Mouse (Mus musculus): ENCODE data around the gene Nuak1.
A peak's percentile ranks its signal among the peaks of the same experiment; 100 is the strongest.

Gene Nuak1

GRCm38 (mm10) chr10:84447411-84447821, 7.0 kb upstream of the Nuak1 start:
- no peak for DNase-seq (ENCODE audit: low read depth, low spot score)

DNA sequence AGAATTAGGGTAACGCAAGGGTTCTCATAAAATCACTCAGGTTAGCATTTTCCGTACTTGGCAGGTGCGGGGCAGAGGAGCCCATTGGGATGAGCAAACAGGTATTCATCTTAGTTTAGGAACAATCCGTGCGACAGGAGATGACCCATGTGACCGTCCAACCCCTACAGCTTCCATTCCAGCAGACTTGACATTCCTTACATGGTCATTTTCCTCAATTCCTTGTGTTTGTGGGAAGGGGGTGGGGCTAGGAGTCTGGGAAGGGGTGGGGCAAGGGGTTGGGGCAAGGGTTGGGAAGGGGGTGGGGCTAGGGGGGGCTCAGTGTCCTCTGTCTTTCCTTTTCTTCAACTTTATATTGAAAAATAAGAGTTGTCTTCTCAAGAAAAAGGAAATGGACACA, 6.3 kb upstream of the Nuak1 start:
- DNase-seq (ENCODE audit: low read depth, low spot score), result no peak

DNA sequence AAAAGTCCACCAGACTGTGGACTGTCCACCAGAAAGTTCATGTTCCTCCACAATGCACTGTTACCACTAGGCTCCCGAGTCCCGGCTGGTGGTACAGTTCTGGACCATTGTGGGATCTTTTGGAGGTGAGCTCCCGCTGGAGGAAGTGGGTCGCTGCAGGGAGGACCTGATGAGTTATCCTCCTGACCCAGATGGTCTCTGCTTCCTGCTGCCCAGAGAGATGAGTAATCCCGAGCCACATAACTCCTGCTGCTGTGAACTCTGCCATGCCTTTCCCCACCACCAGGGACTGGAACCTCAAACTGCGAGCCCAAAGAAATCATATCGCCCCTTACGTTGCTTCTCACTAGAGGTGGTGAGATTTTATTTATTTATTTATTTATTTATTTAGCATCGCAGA, 4.0 kb upstream of the Nuak1 start:
- no peak for DNase-seq (ENCODE audit: low read depth, low spot score)

DNA sequence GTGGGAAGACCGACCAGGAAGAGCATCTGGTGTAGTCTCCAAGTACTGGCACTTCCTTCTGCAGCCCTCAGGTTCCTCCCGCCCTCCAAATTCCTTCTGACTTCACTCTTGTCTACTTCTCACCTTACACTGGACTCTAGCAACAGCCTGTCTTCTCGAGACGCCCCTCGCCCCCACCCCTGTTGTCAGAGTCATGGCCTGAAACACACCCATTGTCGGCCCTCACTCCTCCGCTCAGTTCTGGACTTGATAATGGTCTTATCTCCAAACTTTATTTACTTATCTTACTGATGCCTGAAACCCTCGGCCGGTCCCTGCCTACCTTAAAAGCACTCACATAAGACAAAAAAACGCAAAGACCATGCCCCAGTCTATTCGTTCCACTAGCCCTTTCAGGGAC, 1.4 kb upstream of the Nuak1 start:
- no peak for DNase-seq (ENCODE audit: low read depth, low spot score)

GRCm38 (mm10) chr10:84441434-84441785, 1.0 kb upstream of the Nuak1 start:
- DNase-seq (ENCODE audit: low read depth, low spot score), result no peak

DNA sequence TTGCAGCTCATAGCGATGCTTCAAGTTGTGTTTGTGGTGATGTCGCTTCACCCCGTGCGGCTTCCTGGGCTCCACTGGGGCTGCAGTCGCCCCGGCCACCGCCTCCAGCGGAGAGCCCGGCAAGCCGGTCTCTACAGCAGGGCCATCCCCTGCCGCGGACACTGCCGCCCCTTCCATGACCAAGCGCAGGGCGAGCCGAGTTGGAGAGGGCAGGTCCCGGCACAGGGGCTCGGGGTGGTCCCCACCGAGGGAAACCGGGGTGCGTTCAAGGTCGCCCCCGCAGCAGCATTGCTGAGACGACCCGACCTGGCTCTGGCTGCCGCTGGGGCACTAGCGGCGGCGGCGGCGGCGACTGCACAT, 236 bp downstream of the Nuak1 start:
- no peak for DNase-seq (ENCODE audit: low read depth, low spot score)

GRCm38 (mm10) chr10:84439228-84439596, 1.2 kb downstream of the Nuak1 start:
- no peak for DNase-seq (ENCODE audit: low read depth, low spot score)

DNA sequence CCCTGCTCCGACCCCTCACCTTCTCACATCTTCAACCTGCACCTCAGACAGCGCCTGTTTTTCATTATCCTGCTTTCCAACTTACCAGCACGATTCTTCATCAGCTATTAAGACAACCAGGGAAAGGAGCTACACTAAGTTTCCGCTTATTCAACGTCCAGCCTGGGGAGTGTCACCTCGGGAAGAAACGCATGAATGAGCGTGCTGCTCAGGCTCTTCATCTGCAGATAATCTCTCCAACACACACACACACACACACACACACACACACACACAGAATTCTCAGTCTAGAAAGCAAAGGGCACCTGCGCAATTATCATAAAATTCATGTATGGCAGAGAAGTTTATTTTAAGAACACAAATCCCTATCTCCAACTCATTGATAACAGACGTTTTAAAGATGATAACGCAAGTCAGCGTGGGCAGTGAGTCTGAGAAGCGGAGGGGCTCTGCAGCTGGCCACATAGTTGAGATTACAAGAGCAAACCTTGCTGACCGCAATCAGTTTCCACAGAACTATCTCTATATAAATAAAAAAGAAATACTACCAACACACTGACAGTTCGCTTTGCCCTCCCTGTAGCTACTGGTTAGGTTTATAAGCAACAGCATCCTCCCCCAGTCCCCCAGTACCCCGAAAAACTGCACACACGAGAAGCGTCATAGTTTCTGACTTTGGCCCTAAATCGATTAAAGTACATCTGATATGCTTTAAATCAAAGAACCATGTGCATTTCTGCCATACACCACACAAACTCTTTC, 1.8 kb downstream of the Nuak1 start:
- DNase-seq (ENCODE audit: low read depth, low spot score), result no peak

- DNase-seq (ENCODE audit: low read depth, low spot score), result peak; percentile 73
These were observed 2.4 kb downstream of the Nuak1 start for GRCm38 (mm10) chr10:84438049-84438422.

GRCm38 (mm10) chr10:84437166-84438048, 3.0 kb downstream of the Nuak1 start:
- no peak for DNase-seq (ENCODE audit: low read depth, low spot score)

GRCm38 (mm10) chr10:84435930-84436329, 4.5 kb downstream of the Nuak1 start:
- DNase-seq (ENCODE audit: low read depth, low spot score), result no peak

DNA sequence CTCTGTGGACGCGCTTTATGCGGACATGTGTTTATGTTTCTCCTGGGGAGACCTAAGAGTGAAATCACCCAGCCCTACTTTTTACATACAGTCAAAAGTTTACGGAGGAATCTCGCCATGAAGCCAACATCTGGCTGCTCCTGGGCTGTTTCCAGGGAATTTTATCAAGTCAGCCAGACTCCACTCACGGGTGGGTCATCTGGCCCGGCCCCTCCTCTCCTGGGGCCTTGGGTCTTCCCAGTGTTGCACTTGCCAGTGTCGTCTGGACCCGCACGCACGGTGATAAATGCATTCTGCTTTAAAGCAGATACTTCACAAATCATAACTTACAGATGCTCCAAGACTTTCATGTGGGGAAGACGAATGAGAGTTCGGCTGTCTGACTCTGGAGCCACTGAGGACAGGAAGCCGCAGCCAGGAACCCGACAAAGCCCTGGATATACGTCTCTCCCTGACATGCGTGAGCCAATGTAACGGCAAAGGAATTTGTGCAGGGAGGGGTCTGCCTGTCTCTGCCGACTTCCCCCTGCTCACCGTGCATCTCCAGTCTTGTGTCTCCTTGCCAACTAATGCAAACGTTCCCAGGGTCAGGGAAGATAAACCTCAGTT, 7.1 kb downstream of the Nuak1 start:
- DNase-seq (ENCODE audit: low read depth, low spot score), result no peak

DNA sequence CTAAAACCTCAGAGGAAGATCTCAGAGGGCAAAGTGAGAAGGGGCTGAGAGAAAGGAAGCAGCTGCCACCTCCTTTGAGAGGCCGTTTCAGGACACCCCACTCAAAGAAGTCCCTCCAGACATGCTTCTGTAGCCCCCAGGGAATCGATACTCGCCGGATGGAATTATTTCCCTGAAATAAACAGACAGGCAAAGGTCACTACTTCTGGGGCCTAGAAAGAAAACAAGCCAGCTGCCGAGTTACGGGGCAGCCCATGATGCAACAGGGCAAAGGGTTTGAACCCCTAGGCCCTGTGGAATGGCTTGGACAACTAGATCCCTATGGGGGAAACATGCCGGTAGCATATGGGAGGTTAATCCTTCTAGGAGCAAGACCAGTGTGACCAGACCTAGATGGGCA, 16.0 kb downstream of the Nuak1 start:
- DNase-seq (ENCODE audit: low read depth, low spot score), result no peak

DNA sequence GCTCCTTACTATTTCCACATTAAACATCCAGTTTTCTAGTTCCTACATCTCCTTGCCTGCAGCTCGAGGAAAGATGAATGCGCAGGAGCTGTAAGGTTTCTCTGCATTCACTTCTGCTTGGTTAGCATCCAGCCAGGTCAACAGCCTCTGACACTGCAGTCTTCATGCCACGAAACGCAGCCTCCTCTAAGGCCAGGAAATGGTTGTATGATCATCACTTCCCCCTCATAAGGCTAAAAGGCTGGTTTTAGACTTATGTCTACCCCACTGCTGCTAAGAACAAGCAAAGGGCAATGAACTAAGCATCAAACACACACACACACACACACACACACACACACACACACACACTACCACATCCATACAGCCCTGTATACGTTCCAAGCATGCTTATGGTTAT, 16.5 kb downstream of the Nuak1 start:
- DNase-seq (ENCODE audit: low read depth, low spot score), result no peak

DNA sequence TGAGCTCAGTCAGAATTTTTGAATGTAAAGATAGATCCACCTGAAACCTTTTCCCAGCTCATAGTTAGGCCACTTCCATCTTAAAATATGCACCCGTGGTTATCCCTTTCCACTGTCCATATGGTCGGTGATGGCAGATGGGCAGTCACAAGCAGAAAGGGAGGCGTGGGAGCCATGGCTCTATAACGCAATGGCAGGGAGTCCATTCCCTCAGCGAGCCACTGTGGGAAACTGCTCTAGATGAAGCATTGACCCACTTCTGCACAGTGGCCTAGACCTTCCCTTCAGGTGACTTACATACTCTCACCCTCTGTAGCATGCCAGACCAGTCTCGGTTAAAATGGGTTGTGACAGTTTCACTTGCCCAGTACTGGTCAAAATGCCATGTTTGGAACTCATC, 19.8 kb downstream of the Nuak1 start:
- no peak for DNase-seq (ENCODE audit: low read depth, low spot score)

DNA sequence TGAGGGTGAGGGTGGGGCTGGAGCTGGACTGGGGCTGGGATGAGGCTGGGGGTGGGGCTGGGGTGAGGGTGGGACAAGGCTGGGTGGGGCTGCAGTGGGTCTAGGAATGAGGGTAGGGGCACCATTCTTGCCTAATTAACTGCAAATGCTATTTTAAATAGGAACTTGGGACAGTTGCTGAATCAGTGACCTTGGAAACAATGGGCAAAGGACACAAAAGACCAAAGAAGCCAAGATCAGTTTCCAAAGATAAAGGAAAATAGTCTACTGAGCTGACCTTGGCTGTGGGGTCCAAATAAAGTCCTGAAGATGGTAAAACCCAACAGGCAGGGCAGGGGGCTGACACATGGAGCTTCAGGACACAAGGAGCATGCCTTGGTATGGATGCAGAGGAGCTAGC, 22.0 kb downstream of the Nuak1 start:
- no peak for DNase-seq (ENCODE audit: low read depth, low spot score)

DNA sequence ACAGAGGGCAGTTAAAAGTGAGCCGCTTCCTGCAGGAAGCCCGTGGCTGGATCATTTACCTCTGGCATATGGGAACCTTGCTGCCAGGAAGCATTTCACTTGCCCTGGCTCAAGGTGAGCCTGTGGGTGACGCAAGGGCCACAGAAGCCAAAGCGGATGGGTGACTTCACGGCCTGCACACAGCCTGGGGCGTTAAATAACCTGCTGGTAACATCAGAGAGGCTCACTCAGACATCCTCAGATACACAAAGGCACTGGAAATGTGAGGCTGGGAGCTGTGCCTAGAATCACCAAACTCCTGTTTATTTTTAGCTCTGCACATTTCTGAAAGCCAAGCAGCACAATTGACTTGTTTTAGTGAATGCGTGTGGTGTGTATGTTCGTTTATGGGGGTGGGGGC, 23.6 kb downstream of the Nuak1 start:
- no peak for DNase-seq (ENCODE audit: low read depth, low spot score)

- no peak for DNase-seq (ENCODE audit: low read depth, low spot score)
These were observed 25.3 kb downstream of the Nuak1 start for GRCm38 (mm10) chr10:84414981-84415700.

DNA sequence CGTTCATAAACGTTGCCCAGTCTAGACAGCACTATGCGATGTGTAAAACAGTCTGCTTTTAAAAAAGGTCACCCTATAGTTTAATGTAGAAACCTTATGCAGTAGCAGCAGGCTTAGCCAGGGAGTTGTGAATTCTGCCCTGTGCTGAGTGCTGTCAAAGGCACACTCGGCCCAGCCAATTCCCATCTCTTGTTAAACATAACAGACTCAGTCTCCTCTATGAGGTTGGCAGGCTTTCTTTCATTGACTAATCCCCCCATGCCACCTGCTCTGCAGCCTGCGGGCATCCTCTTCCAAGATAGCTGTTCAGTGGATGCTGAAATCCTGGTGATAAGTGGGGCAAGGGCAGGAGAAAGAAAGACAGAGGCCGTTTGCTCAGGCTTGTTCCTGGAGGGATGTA, 27.1 kb downstream of the Nuak1 start:
- DNase-seq (ENCODE audit: low read depth, low spot score), result no peak

GRCm38 (mm10) chr10:84412326-84412962, 28.0 kb downstream of the Nuak1 start:
- DNase-seq (ENCODE audit: low read depth, low spot score), result no peak
